Mouse (Mus musculus): Measurements from ENCODE around the gene 4930519P11Rik. TPM values are rescaled to one million over a fixed set of nuclear protein-coding genes. Genes with fewer than 3 reads are reported as not detected.

4930519P11Rik gene
- polyA plus RNA-seq, 1 experiment from 2014 or later, result 1.0 TPM

GRCm38 (mm10) chr2:154583906-154584872 lies 29.0 kb downstream of the 4930519P11Rik start:
- no peaks in the 10 kb centered on the region for H3K9me3 ChIP-seq (ENCODE audit: control insufficient read depth, low read length)
- no peak overlapping the region for H3K4me3 ChIP-seq (ENCODE audit: low read depth, low read length)
- WGBS, result 63% methylated on average over 15 of the region's 15 CpGs
- H3K4me1 ChIP-seq (replicated peaks; ENCODE audit: control insufficient read depth, insufficient read depth, low read length), result no peaks in the 10 kb centered on the region
- peak overlapping the region; percentile 11; the same call in 1 of the 2 replicates for H3K27ac ChIP-seq (ENCODE audit: low read depth, low read length)
- no peaks in the 10 kb centered on the region for H3K27me3 ChIP-seq (ENCODE audit: control insufficient read depth, insufficient read depth, low read length)
- no peak overlapping the region for H3K9ac ChIP-seq (ENCODE audit: low read depth, low read length)
- ATAC-seq (ENCODE audit: low FRiP score) (peak; percentile 60), DNase-seq (ENCODE audit: low spot score) (peak; percentile 25)
- no peaks in the 10 kb centered on the region for H3K36me3 ChIP-seq (ENCODE audit: control insufficient read depth, insufficient read depth, low read length)
- H3K4me2 ChIP-seq (replicated peaks; ENCODE audit: low read depth, low read length), result no peak overlapping the region; the same call in 1 of the 2 replicates

- Histone ChIP-seq H3K9ac (ENCODE audit: low read depth, low read length) (no peak overlapping the region), H3K36me3 (ENCODE audit: control insufficient read depth, insufficient read depth, low read length) (no peaks in the 10 kb centered on the region), H3K4me1 (replicated peaks; ENCODE audit: control insufficient read depth, insufficient read depth, low read length) (peaks cover 9% of the 10 kb centered on the region), H3K27ac (ENCODE audit: low read depth, low read length) (no peak overlapping the region), H3K4me3 (ENCODE audit: low read depth, low read length) (no peak overlapping the region), H3K9me3 (ENCODE audit: control insufficient read depth, low read length) (no peaks in the 10 kb centered on the region), H3K27me3 (ENCODE audit: control insufficient read depth, insufficient read depth, low read length) (no peaks in the 10 kb centered on the region), H3K4me2 (replicated peaks; ENCODE audit: low read depth, low read length) (no peak overlapping the region)
- WGBS, result 96% methylated on average over 1 of the region's 1 CpGs
- no peak for ATAC-seq (ENCODE audit: low FRiP score)
- DNase-seq (ENCODE audit: low spot score), result no peak
These were observed 31.8 kb downstream of the 4930519P11Rik start for GRCm38 (mm10) chr2:154581421-154581820.

DNA sequence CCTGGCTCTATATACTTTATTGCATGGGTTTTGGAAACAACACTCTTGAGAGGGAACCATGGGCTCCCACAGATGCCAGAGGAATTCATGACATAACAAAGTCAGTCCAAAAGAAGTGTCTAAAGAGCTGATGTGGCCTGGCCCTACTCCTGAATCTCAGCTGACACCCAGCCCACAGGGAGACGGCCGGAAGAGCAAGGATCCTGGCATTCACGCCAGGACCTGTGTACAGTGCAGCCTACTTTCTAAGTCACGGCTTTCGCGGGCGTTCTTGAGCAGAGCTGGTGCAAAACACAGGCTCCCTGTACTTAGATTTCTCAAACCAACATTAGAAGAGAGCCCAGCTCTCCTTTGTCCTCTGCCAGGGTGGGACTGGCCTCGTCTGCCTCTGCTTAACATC lies 32.7 kb downstream of the 4930519P11Rik start:
- ATAC-seq (ENCODE audit: low FRiP score), result no peak
- Histone ChIP-seq H3K9ac (ENCODE audit: low read depth, low read length) (no peak overlapping the region), H3K9me3 (ENCODE audit: control insufficient read depth, low read length) (no peaks in the 10 kb centered on the region), H3K4me3 (ENCODE audit: low read depth, low read length) (no peak overlapping the region), H3K36me3 (ENCODE audit: control insufficient read depth, insufficient read depth, low read length) (no peaks in the 10 kb centered on the region), H3K27ac (ENCODE audit: low read depth, low read length) (no peak overlapping the region), H3K4me1 (replicated peaks; ENCODE audit: control insufficient read depth, insufficient read depth, low read length) (peaks cover 9% of the 10 kb centered on the region), H3K4me2 (replicated peaks; ENCODE audit: low read depth, low read length) (no peak overlapping the region), H3K27me3 (ENCODE audit: control insufficient read depth, insufficient read depth, low read length) (no peaks in the 10 kb centered on the region)
- DNase-seq (ENCODE audit: low spot score), result no peak
- 84% methylated on average over 8 of the region's 8 CpGs for WGBS

DNA sequence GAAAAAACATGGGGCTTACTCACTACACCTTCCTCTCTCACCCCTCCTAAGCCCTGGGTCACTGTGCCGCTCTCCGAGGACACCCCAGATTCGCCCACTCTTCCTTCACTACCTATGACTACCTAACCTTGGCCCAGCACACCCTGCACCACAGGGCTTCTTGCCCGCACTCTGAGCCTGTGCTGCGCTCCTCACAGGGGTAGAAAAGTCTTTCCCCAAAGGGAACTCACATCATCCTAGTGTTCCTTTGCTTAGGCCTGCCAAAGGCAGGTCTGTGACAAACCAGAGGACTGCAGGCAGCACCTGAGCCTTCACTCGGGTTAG lies 35.5 kb downstream of the 4930519P11Rik start:
- no peaks in the 10 kb centered on the region for H3K27me3 ChIP-seq (ENCODE audit: control insufficient read depth, insufficient read depth, low read length)
- no peaks in the 10 kb centered on the region for H3K36me3 ChIP-seq (ENCODE audit: control insufficient read depth, insufficient read depth, low read length)
- DNase-seq (ENCODE audit: low spot score), result no peak
- ATAC-seq (ENCODE audit: low FRiP score), result peak; percentile 62
- WGBS, result 56% methylated on average over 6 of the region's 6 CpGs
- H3K4me2 ChIP-seq (replicated peaks; ENCODE audit: low read depth, low read length), result no peak overlapping the region
- peaks cover 11% of the 10 kb centered on the region for H3K4me1 ChIP-seq (replicated peaks; ENCODE audit: control insufficient read depth, insufficient read depth, low read length)
- peak overlapping the region; percentile 40; the same call in 1 of the 2 replicates for H3K9ac ChIP-seq (ENCODE audit: low read depth, low read length)
- no peaks in the 10 kb centered on the region for H3K9me3 ChIP-seq (ENCODE audit: control insufficient read depth, low read length)
- H3K4me3 ChIP-seq (ENCODE audit: low read depth, low read length), result no peak overlapping the region
- H3K27ac ChIP-seq (ENCODE audit: low read depth, low read length), result peak overlapping the region; percentile 88

GRCm38 (mm10) chr2:154576876-154577743 lies 36.1 kb downstream of the 4930519P11Rik start:
- Histone ChIP-seq H3K4me1 (replicated peaks; ENCODE audit: control insufficient read depth, insufficient read depth, low read length) (peaks cover 11% of the 10 kb centered on the region), H3K9me3 (ENCODE audit: control insufficient read depth, low read length) (no peaks in the 10 kb centered on the region), H3K36me3 (ENCODE audit: control insufficient read depth, insufficient read depth, low read length) (no peaks in the 10 kb centered on the region), H3K9ac (ENCODE audit: low read depth, low read length) (peak overlapping the region; percentile 42; the same call in 1 of the 2 replicates), H3K27ac (ENCODE audit: low read depth, low read length) (peak overlapping the region; percentile 88), H3K27me3 (ENCODE audit: control insufficient read depth, insufficient read depth, low read length) (no peaks in the 10 kb centered on the region), H3K4me3 (ENCODE audit: low read depth, low read length) (no peak overlapping the region), H3K4me2 (replicated peaks; ENCODE audit: low read depth, low read length) (no peak overlapping the region)
- DNase-seq (ENCODE audit: low spot score) (peak; percentile 78), ATAC-seq (ENCODE audit: low FRiP score) (peak; percentile 90)
- 20% methylated on average over 12 of the region's 12 CpGs for WGBS

DNA sequence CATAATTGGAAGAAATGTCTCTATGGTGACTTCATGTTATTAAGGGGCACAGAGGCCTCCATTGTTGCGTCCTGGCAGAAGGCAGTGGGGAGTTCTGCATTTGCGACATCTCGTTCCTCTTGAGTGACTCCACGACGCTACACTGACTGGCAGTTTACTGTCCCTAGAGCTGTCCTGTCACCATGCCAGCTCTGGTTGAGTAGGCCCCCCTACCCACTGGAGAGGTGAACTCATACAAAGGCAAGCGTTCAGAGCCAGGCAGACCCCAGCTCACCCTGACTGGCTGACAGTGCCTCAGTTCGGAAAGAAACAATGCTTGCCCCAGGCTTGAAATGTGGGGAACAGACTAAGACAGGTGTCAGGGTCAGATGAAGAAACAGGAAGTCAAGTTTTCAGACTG lies 39.0 kb downstream of the 4930519P11Rik start:
- H3K36me3 ChIP-seq (ENCODE audit: control insufficient read depth, insufficient read depth, low read length), result no peaks in the 10 kb centered on the region
- no peak overlapping the region for H3K9ac ChIP-seq (ENCODE audit: low read depth, low read length)
- no peak overlapping the region for H3K4me2 ChIP-seq (replicated peaks; ENCODE audit: low read depth, low read length)
- WGBS, result 49% methylated on average over 7 of the region's 7 CpGs
- ATAC-seq (ENCODE audit: low FRiP score), result no peak
- H3K27me3 ChIP-seq (ENCODE audit: control insufficient read depth, insufficient read depth, low read length), result no peaks in the 10 kb centered on the region
- H3K27ac ChIP-seq (ENCODE audit: low read depth, low read length), result no peak overlapping the region
- peaks cover 11% of the 10 kb centered on the region for H3K4me1 ChIP-seq (replicated peaks; ENCODE audit: control insufficient read depth, insufficient read depth, low read length)
- no peak overlapping the region for H3K4me3 ChIP-seq (ENCODE audit: low read depth, low read length)
- H3K9me3 ChIP-seq (ENCODE audit: control insufficient read depth, low read length), result no peaks in the 10 kb centered on the region
- peak; percentile 23 for DNase-seq (ENCODE audit: low spot score)

GRCm38 (mm10) chr2:154572996-154573395 lies 40.2 kb downstream of the 4930519P11Rik start:
- no peak overlapping the region for H3K9ac ChIP-seq (ENCODE audit: low read depth, low read length)
- no peaks in the 10 kb centered on the region for H3K36me3 ChIP-seq (ENCODE audit: control insufficient read depth, insufficient read depth, low read length)
- WGBS, result 94% methylated on average over 3 of the region's 3 CpGs
- no peak for DNase-seq (ENCODE audit: low spot score)
- no peaks in the 10 kb centered on the region for H3K27me3 ChIP-seq (ENCODE audit: control insufficient read depth, insufficient read depth, low read length)
- H3K4me1 ChIP-seq (replicated peaks; ENCODE audit: control insufficient read depth, insufficient read depth, low read length), result peaks cover 12% of the 10 kb centered on the region
- no peaks in the 10 kb centered on the region for H3K9me3 ChIP-seq (ENCODE audit: control insufficient read depth, low read length)
- no peak overlapping the region for H3K4me3 ChIP-seq (ENCODE audit: low read depth, low read length)
- no peak overlapping the region for H3K27ac ChIP-seq (ENCODE audit: low read depth, low read length)
- no peak overlapping the region for H3K4me2 ChIP-seq (replicated peaks; ENCODE audit: low read depth, low read length)
- ATAC-seq (ENCODE audit: low FRiP score), result no peak

- WGBS, result 79% methylated on average over 8 of the region's 8 CpGs
- H3K27ac ChIP-seq (ENCODE audit: low read depth, low read length), result no peak overlapping the region
- peaks cover 10% of the 10 kb centered on the region for H3K4me1 ChIP-seq (replicated peaks; ENCODE audit: control insufficient read depth, insufficient read depth, low read length)
- H3K36me3 ChIP-seq (ENCODE audit: control insufficient read depth, insufficient read depth, low read length), result no peaks in the 10 kb centered on the region
- no peaks in the 10 kb centered on the region for H3K9me3 ChIP-seq (ENCODE audit: control insufficient read depth, low read length)
- H3K27me3 ChIP-seq (ENCODE audit: control insufficient read depth, insufficient read depth, low read length), result no peaks in the 10 kb centered on the region
- no peak for DNase-seq (ENCODE audit: low spot score)
- no peak overlapping the region for H3K9ac ChIP-seq (ENCODE audit: low read depth, low read length)
- no peak overlapping the region for H3K4me3 ChIP-seq (ENCODE audit: low read depth, low read length)
- no peak overlapping the region for H3K4me2 ChIP-seq (replicated peaks; ENCODE audit: low read depth, low read length)
- no peak for ATAC-seq (ENCODE audit: low FRiP score)
These were observed 41.3 kb downstream of the 4930519P11Rik start for GRCm38 (mm10) chr2:154571976-154572375.
